Mouse (Mus musculus): ENCODE measurements at regions not wholly inside any gene's neighbourhood (a gene's known extent, or its start where the extent isn't known, plus 50 kb on each side); places are given as distances from the start of the nearest gene placed in this dataset.
A peak's percentile ranks its signal among the peaks of the same experiment; 100 is the strongest.

GRCm38 (mm10) chr7:75398904-75399724 lies 56.2 kb upstream of the Akap13 start:
- DNase-seq (ENCODE audit: low read depth) = peak; percentile 24

GRCm38 (mm10) chr7:75400471-75400870 lies 54.9 kb upstream of the Akap13 start:
- no peak for DNase-seq (ENCODE audit: low read depth)

- no peak for DNase-seq (ENCODE audit: low read depth)
Observed at GRCm38 (mm10) chr7:75404955-75405354, 50.4 kb upstream of the Akap13 start.
